Mouse (Mus musculus) bone marrow, adult 2 months (tissue): ENCODE measurements around the gene Tec.

Experiments used
- CTCF ChIP-seq: fragments of 200-500 bp; IDR thresholded peaks from 2 replicates; pipeline ENCODE4 v1.5.1; 2011; ENCODE audit warnings: low read length, control low read depth; ENCODE audit not compliant: control insufficient read depth, insufficient read depth
- POLR2A ChIP-seq: fragments of 200-500 bp; IDR thresholded peaks from 2 replicates; pipeline ENCODE4 v1.6.1; 2011; ENCODE audit warnings: low read depth, mild to moderate bottlenecking, control low read depth, low read length, borderline replicate concordance; ENCODE audit not compliant: control insufficient read depth

DNA sequence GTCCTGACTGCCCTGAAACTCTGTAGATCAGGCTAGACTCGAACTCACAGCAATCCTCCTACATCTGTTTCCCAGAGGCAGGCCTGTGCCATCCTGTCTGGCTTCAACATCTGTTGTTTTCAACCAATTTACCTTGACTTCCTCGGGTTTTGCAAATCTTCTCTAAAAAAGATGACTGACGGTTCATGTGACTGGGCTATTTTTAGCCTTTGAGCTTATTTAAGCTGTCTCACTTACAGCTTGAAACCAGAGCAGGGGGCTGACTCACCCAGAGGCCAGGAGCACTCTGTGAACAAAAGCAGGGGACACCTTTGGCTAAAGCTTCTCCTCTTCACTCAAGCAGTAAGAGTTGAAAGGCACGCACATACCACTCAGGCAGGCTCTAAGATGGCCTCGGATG, 65.4 kb downstream of the Tec start:
- no peak for TF ChIP-seq CTCF
- no peak for TF ChIP-seq POLR2A
